Mouse (Mus musculus) hindbrain, embryonic 13.5 days (tissue): ENCODE data around the gene Anxa9. TPM values are rescaled to one million over a fixed set of nuclear protein-coding genes. Genes with fewer than 3 reads are reported as not detected.

Experiments
- ATAC-seq: fragments of 200-750 bp; cut with Nextera tagmentation; 2 replicates; pipeline ENCODE4 v1.8.0; 2017; ENCODE audit warnings: moderate TSS enrichment; ENCODE audit not compliant: low FRiP score
- H3K27ac ChIP-seq: fragments of 300-500 bp; sonication (generic); 2 replicates; pipeline ENCODE4 v1.5.1; 2015; ENCODE audit warnings: inconsistent platforms, mild to moderate bottlenecking, moderate library complexity
- H3K27me3 ChIP-seq: fragments of 300-500 bp; sonication (generic); 2 replicates; pipeline ENCODE4 v1.6.1; 2015; ENCODE audit warnings: mild to moderate bottlenecking, inconsistent platforms
- H3K36me3 ChIP-seq: fragments of 300-500 bp; sonication (generic); 2 replicates; pipeline ENCODE4 v1.6.1; 2015; ENCODE audit warnings: mild to moderate bottlenecking, inconsistent platforms
- H3K4me1 ChIP-seq: fragments of 300-500 bp; sonication (generic); replicated peaks from 2 replicates; pipeline ENCODE4 v1.6.1; 2015; ENCODE audit warnings: inconsistent platforms
- H3K4me2 ChIP-seq: fragments of 300-500 bp; sonication (generic); 2 replicates; pipeline ENCODE4 v1.6.1; 2015; ENCODE audit warnings: inconsistent platforms, mild to moderate bottlenecking, moderate library complexity
- H3K4me3 ChIP-seq: fragments of 300-500 bp; sonication (generic); 2 replicates; pipeline ENCODE4 v1.5.1; 2015; ENCODE audit warnings: mild to moderate bottlenecking, inconsistent platforms
- H3K9ac ChIP-seq: fragments of 300-500 bp; sonication (generic); 2 replicates; pipeline ENCODE4 v1.6.1; 2015; ENCODE audit warnings: mild to moderate bottlenecking, inconsistent platforms
- H3K9me3 ChIP-seq: fragments of 300-500 bp; sonication (generic); 2 replicates; pipeline ENCODE4 v1.6.1; 2016; ENCODE audit warnings: inconsistent platforms
- WGBS: fragments of 180-500 bp; shearing (Covaris S2); methylation state at CpG from one replicate; pipeline ENCODE4 v1.1.7; 2015; 5-methylcytosine and 5-hydroxymethylcytosine counted together
- polyA plus RNA-seq: library from polyadenylated mRNA; unstranded; fragments of >200 nt; fragmentation: Nextera tagmentation; extraction: Ambion mirVana; gene quantifications from 2 replicates; pipeline ENCODE4 v1.2.1, GENCODE M21; 2015

The Anxa9 gene
- polyA plus RNA-seq, 1 experiment from 2014 or later = 0.38 TPM

DNA sequence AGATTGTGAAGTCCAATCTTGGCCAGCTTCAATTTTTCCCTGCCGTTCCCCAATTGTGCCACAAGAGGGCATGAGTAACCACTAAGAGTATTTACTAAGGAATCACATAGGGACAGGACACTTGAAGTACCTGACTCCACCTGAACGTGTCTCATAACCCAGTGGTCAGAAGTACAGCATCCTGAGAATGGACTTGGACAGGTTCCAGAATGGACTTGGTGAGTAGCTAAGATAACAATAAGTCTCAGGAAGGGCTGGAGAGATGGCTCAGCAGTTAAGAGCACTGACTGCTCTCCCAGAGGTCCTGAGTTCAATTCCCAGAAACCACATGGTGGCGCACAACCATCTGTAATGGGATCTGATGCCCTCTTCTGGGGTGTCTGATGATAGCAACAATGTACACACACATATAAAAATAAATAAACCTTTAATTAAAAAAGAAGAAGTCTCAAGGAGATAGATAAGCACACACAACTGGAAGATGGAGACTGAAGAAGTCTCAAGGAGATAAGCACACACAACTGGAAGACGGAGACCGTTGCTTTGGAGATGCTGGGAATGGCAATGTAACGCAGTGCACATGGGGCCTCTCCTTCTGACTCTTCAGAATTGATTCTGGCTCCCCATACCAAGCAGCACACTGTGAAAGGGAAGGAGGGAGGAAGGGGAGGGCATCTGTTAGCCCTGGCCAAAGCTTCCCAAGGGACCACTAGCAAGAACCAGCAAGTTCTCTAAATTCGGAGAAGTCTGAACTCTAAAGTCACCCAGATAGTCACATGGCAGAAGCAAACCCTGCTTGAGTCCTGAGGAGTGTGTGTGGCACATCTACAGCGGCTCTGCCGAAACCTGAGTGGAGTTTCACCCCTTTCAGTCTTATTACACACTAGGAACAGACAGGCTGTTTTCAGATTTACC, 4.2 kb upstream of the Anxa9 start:
- Histone ChIP-seq H3K9me3 (no peaks in the 10 kb centered on the region), H3K4me2 (no peak overlapping the region), H3K9ac (no peak overlapping the region), H3K36me3 (no peaks in the 10 kb centered on the region), H3K27me3 (no peaks in the 10 kb centered on the region), H3K4me1 (peaks cover 16% of the 10 kb centered on the region), H3K4me3 (no peak overlapping the region), H3K27ac (no peak overlapping the region)
- 68% methylated on average over 9 of the region's 9 CpGs for WGBS
- ATAC-seq = no peak

- WGBS = 73% methylated on average over 3 of the region's 3 CpGs
- no peak for ATAC-seq
- no peak overlapping the region for H3K4me2 ChIP-seq
Observed at GRCm38 (mm10) chr3:95310496-95310895, 3.5 kb upstream of the Anxa9 start.

DNA sequence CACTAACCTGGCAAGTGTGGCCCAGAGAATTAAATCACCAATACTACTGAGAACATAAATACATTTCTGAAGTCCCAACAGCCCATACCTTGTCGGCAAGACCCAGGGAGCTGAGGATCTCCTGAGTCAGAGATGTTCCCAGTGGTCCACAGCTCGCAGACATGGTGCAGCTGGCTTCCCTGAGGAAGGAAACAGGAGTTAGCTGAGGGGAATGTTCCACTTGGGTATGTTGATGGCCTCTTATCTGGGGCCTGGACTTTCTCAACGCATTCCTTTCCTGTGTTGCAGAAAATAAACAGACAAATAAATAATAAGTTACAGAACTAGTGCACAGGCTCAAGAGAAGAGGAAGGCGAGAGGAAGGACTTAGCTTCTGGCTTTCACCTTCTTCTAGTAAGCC, 732 bp downstream of the Anxa9 start:
- 85% methylated on average over 4 of the region's 4 CpGs for WGBS
- ATAC-seq = no peak
- Histone ChIP-seq H3K4me2 (no peak overlapping the region), H3K4me1 (no peaks in the 10 kb centered on the region), H3K27me3 (no peaks in the 10 kb centered on the region), H3K9ac (no peak overlapping the region), H3K36me3 (no peaks in the 10 kb centered on the region), H3K4me3 (no peak overlapping the region), H3K9me3 (no peaks in the 10 kb centered on the region), H3K27ac (no peak overlapping the region)

More at GRCm38 (mm10) chr3:95310496-95310895, 3.5 kb upstream of the Anxa9 start:
- Histone ChIP-seq H3K9ac (no peak overlapping the region), H3K36me3 (no peaks in the 10 kb centered on the region), H3K27ac (no peak overlapping the region), H3K9me3 (no peaks in the 10 kb centered on the region), H3K27me3 (no peaks in the 10 kb centered on the region), H3K4me3 (no peak overlapping the region), H3K4me1 (peaks cover 9% of the 10 kb centered on the region)

GRCm38 (mm10) chr3:95301204-95301796, 5.7 kb downstream of the Anxa9 start:
- H3K4me3 ChIP-seq = no peak overlapping the region
- H3K9me3 ChIP-seq = no peaks in the 10 kb centered on the region
- no peak overlapping the region for H3K4me2 ChIP-seq
- H3K4me1 ChIP-seq = no peaks in the 10 kb centered on the region
- ATAC-seq = no peak
- 83% methylated on average over 3 of the region's 3 CpGs for WGBS
- no peak overlapping the region for H3K9ac ChIP-seq
- H3K27ac ChIP-seq = no peak overlapping the region
- peaks cover 17% of the 10 kb centered on the region for H3K36me3 ChIP-seq
- no peaks in the 10 kb centered on the region for H3K27me3 ChIP-seq

DNA sequence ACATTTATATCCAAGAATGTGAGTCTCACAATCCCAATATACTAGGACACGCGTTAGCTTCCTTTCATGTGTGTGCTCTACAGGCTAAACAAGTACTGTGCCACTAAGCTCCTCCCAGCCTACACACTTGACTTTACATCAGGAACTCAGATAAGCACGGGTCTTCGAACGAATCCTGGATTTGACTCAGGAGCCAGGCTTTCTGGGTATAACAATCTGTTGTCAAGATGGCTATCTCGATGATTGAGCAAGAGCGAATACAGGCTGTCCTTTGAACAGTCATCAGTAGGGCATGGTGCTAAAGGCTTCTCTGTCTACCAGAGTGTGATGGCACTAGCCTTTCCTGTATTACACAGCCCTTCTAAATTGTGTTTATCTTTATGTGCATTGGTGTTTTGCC, 9.0 kb downstream of the Anxa9 start:
- no peak overlapping the region for H3K27ac ChIP-seq
- peaks cover 48% of the 10 kb centered on the region for H3K36me3 ChIP-seq
- no peaks in the 10 kb centered on the region for H3K4me1 ChIP-seq
- no peak overlapping the region for H3K4me3 ChIP-seq
- no peaks in the 10 kb centered on the region for H3K27me3 ChIP-seq
- no peak overlapping the region for H3K9ac ChIP-seq
- H3K9me3 ChIP-seq = no peaks in the 10 kb centered on the region
- no peak overlapping the region for H3K4me2 ChIP-seq
- no peak for ATAC-seq
- WGBS = 92% methylated on average over 7 of the region's 7 CpGs

GRCm38 (mm10) chr3:95296103-95296469, 10.9 kb downstream of the Anxa9 start:
- H3K9ac ChIP-seq = no peak overlapping the region
- H3K36me3 ChIP-seq = peaks cover 66% of the 10 kb centered on the region
- H3K9me3 ChIP-seq = no peaks in the 10 kb centered on the region
- no peak overlapping the region for H3K27ac ChIP-seq
- no peak for ATAC-seq
- no peaks in the 10 kb centered on the region for H3K4me1 ChIP-seq
- 19% methylated on average over 5 of the region's 5 CpGs for WGBS
- H3K4me2 ChIP-seq = no peak overlapping the region
- no peak overlapping the region for H3K4me3 ChIP-seq
- H3K27me3 ChIP-seq = no peaks in the 10 kb centered on the region

GRCm38 (mm10) chr3:95295321-95296102, 11.5 kb downstream of the Anxa9 start:
- Histone ChIP-seq H3K9ac (no peak overlapping the region), H3K27me3 (no peaks in the 10 kb centered on the region), H3K4me2 (no peak overlapping the region), H3K9me3 (no peaks in the 10 kb centered on the region), H3K4me3 (no peak overlapping the region), H3K4me1 (no peaks in the 10 kb centered on the region), H3K27ac (no peak overlapping the region), H3K36me3 (peaks cover 72% of the 10 kb centered on the region)
- 86% methylated on average over 11 of the region's 11 CpGs for WGBS
- no peak for ATAC-seq

DNA sequence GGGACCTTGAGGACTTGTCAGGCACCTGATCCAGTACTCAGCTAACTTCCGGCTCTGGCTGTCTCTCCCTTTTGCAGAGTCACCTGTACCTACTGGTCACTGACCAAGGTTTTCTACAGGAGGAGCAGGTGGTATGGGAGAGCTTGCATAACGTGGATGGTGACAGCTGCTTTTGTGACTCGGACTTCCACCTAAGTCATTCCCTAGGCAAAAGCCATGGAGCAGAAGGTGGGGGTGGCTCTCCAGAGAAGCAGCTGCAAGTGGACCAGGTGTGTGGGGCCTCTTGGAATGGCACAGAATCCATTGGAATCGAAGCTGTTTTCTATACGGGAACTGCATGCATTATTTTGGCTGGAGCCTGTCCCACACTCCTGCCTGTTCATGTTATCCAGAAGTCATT, 12.3 kb downstream of the Anxa9 start:
- H3K4me1 ChIP-seq = no peaks in the 10 kb centered on the region
- 85% methylated on average over 5 of the region's 5 CpGs for WGBS
- peaks cover 80% of the 10 kb centered on the region for H3K36me3 ChIP-seq
- H3K9me3 ChIP-seq = no peaks in the 10 kb centered on the region
- H3K9ac ChIP-seq = no peak overlapping the region
- no peak overlapping the region for H3K4me2 ChIP-seq
- H3K27ac ChIP-seq = no peak overlapping the region
- ATAC-seq = no peak
- no peaks in the 10 kb centered on the region for H3K27me3 ChIP-seq
- no peak overlapping the region for H3K4me3 ChIP-seq

DNA sequence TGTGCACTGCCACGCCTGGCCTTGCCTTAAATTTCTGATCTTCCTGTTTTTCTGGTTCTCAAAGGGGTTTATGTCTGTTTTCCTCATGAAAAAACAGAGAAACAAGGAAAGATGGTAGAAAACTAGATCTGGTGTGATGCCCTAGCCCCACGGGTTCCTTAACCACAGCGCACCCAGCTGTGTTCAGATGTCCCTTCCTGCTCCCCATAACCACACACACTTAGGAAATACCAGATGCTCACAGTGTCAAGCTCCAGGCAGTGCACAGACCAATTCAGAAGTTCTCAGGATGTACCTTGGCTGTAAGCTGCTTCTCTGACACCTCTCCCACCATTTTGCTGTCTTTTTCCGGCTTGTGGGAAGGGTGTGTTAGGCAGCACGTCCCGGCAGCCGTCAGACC, 12.7 kb downstream of the Anxa9 start:
- Histone ChIP-seq H3K9me3 (no peaks in the 10 kb centered on the region), H3K4me2 (no peak overlapping the region), H3K9ac (no peak overlapping the region; the same call in 1 of the 2 replicates), H3K36me3 (peaks cover 84% of the 10 kb centered on the region), H3K4me3 (no peak overlapping the region), H3K27me3 (no peaks in the 10 kb centered on the region), H3K4me1 (no peaks in the 10 kb centered on the region), H3K27ac (no peak overlapping the region)
- no peak for ATAC-seq
- 97% methylated on average over 7 of the region's 7 CpGs for WGBS

GRCm38 (mm10) chr3:95293537-95293936, 13.4 kb downstream of the Anxa9 start:
- Histone ChIP-seq H3K9me3 (no peaks in the 10 kb centered on the region), H3K4me3 (no peak overlapping the region), H3K4me1 (no peaks in the 10 kb centered on the region), H3K27me3 (no peaks in the 10 kb centered on the region), H3K4me2 (no peak overlapping the region), H3K36me3 (peaks cover 88% of the 10 kb centered on the region), H3K9ac (no peak overlapping the region), H3K27ac (no peak overlapping the region)
- 85% methylated on average over 11 of the region's 11 CpGs for whole genome bisulfite sequencing
- no peak for ATAC-seq

GRCm38 (mm10) chr3:95292899-95293298, 14.1 kb downstream of the Anxa9 start:
- H3K9ac ChIP-seq = no peak overlapping the region
- H3K27ac ChIP-seq = no peak overlapping the region
- no peaks in the 10 kb centered on the region for H3K27me3 ChIP-seq
- H3K4me2 ChIP-seq = no peak overlapping the region
- H3K36me3 ChIP-seq = peaks cover 90% of the 10 kb centered on the region
- no peaks in the 10 kb centered on the region for H3K4me1 ChIP-seq
- no peak overlapping the region for H3K4me3 ChIP-seq
- 91% methylated on average over 2 of the region's 2 CpGs for WGBS
- H3K9me3 ChIP-seq = no peaks in the 10 kb centered on the region
- ATAC-seq = no peak

DNA sequence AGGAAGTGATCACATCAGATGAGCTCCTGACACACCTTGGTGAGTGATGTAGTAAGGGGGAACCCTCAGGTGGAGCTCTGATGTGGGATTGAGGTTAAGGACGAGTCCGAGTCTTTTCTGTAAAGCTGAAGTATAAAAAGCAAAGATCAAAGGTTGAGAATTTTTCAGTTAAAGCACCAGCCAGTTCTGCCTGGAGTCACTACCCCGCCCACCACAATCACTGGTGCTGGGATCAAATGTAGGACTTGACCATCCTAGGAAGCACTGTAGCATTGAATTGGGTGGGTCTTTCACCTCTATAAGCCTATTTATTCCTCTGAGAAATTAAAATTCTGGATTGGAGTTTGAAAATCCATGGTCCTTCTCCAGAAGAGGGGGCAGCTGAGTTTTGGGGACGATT, 15.9 kb downstream of the Anxa9 start:
- H3K4me2 ChIP-seq = no peak overlapping the region
- H3K4me3 ChIP-seq = no peak overlapping the region
- H3K27ac ChIP-seq = no peak overlapping the region
- no peak overlapping the region for H3K9ac ChIP-seq
- peaks cover under 1% of the 10 kb centered on the region; the same call in 1 of the 2 replicates for H3K4me1 ChIP-seq
- peaks cover 83% of the 10 kb centered on the region for H3K36me3 ChIP-seq
- no peaks in the 10 kb centered on the region for H3K27me3 ChIP-seq
- ATAC-seq = no peak
- no peaks in the 10 kb centered on the region for H3K9me3 ChIP-seq
- WGBS = 87% methylated on average over 4 of the region's 4 CpGs
